Mouse (Mus musculus) bone marrow, adult 2 months (tissue): ENCODE measurements around the gene Arhgap10. TPM values are rescaled to one million over a fixed set of nuclear protein-coding genes. Genes with fewer than 3 reads are reported as not detected.

Experiments
- H3K27ac ChIP-seq: fragments of 200-500 bp; 2 replicates; pipeline ENCODE4 v1.5.1; 2012; ENCODE audit warnings: low read depth, mild to moderate bottlenecking, control low read depth, inconsistent platforms, low read length; ENCODE audit not compliant: control insufficient read depth, poor library complexity, insufficient read depth
- H3K4me1 ChIP-seq: fragments of 200-500 bp; 2 replicates; pipeline ENCODE4 v1.6.1; 2011; ENCODE audit warnings: low read length; ENCODE audit not compliant: control insufficient read depth, insufficient read depth
- H3K4me3 ChIP-seq: fragments of 200-500 bp; replicated peaks from 2 replicates; pipeline ENCODE3; 2011; ENCODE audit warnings: mild to moderate bottlenecking, low read depth, low read length, control low read depth; ENCODE audit not compliant: control insufficient read depth
- CTCF ChIP-seq: fragments of 200-500 bp; IDR thresholded peaks from 2 replicates; pipeline ENCODE4 v1.5.1; 2011; ENCODE audit warnings: low read length, control low read depth; ENCODE audit not compliant: control insufficient read depth, insufficient read depth
- POLR2A ChIP-seq: fragments of 200-500 bp; IDR thresholded peaks from 2 replicates; pipeline ENCODE4 v1.6.1; 2011; ENCODE audit warnings: low read depth, mild to moderate bottlenecking, control low read depth, low read length, borderline replicate concordance; ENCODE audit not compliant: control insufficient read depth
- whole genome bisulfite sequencing: fragments of 180-500 bp; shearing (Covaris S2); methylation state at CpG from one replicate; pipeline ENCODE4 v1.1.7; 2018; 5-methylcytosine and 5-hydroxymethylcytosine counted together
- polyA plus RNA-seq: library from polyadenylated mRNA; stranded (reverse); fragments of >200 nt; gene quantifications from 2 replicates; pipeline ENCODE4 v1.2.4, GENCODE M21; 2011; ENCODE audit warnings: low replicate concordance; ENCODE audit not compliant: missing spikeins, insufficient read depth, insufficient read length

Arhgap10 gene
- polyA plus RNA-seq, 1 experiment: 11.8 TPM

GRCm38 (mm10) chr8:77321901-77322300 is 195.9 kb downstream of the Arhgap10 start:
- Histone ChIP-seq H3K4me3 (no peak overlapping the region), H3K27ac (no peak overlapping the region), H3K4me1 (no peaks in the 10 kb centered on the region)
- TF ChIP-seq POLR2A (no peak), CTCF (no peak)
- WGBS: 92% methylated on average over 4 of the region's 4 CpGs

- Histone ChIP-seq H3K4me1 (no peaks in the 10 kb centered on the region), H3K27ac (no peak overlapping the region), H3K4me3 (no peak overlapping the region)
- TF ChIP-seq CTCF (no peak), POLR2A (no peak)
- WGBS: 87% methylated on average over 9 of the region's 9 CpGs
These were observed 199.2 kb downstream of the Arhgap10 start for GRCm38 (mm10) chr8:77318590-77318989.

GRCm38 (mm10) chr8:77317771-77318170 is 200.0 kb downstream of the Arhgap10 start:
- TF ChIP-seq POLR2A: no peak
- 81% methylated on average over 2 of the region's 2 CpGs for WGBS
- H3K4me1 ChIP-seq: no peaks in the 10 kb centered on the region

DNA sequence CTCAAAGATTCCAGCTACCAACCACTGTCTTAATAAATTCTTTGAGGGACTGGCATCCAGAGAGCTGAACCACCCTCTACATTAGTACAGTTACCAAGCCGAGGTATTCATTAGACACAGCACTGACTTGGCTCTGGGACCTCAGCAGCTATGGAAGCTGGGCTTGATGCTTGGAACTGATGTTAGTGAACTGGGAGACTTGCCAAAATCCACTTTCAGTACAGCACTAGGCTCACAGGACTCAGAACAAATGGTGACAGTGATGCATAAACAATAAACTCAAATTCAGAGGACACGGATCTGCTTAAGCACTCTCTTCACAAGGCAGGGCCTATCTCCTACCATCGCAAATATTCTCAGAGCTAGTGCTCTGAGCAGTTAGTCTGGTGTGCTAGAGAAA is 204.8 kb downstream of the Arhgap10 start:
- WGBS: 80% methylated on average over 3 of the region's 3 CpGs
- H3K4me3 ChIP-seq: no peak overlapping the region
- H3K4me1 ChIP-seq: no peaks in the 10 kb centered on the region
- H3K27ac ChIP-seq: no peak overlapping the region
- no peak for TF ChIP-seq POLR2A
- TF ChIP-seq CTCF: no peak

More at GRCm38 (mm10) chr8:77317771-77318170, 200.0 kb downstream of the Arhgap10 start:
- no peak overlapping the region for H3K27ac ChIP-seq
- H3K4me3 ChIP-seq: no peak overlapping the region

DNA sequence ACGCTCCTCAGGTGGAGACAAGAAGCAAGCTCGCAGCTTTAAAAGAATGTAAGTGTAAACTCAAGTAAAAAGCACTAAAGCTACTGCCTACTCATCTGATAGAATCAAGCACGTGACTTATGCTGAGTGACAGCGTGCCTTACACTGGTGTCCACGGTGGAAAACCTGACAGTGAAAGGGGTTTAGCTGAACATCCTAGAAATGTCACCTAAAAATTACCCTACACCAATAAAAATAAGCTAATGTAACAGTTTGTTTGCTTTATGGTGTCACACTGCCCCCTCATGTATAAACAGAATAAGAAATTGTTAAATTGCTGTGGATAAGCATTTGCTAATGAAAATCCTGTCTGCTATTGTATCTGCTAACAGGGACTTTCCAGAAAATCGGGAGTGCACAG is 206.0 kb downstream of the Arhgap10 start:
- no peak overlapping the region for H3K27ac ChIP-seq
- no peak overlapping the region for H3K4me3 ChIP-seq
- TF ChIP-seq CTCF (no peak), POLR2A (no peak)
- H3K4me1 ChIP-seq: no peaks in the 10 kb centered on the region
- 84% methylated on average over 6 of the region's 6 CpGs for WGBS

DNA sequence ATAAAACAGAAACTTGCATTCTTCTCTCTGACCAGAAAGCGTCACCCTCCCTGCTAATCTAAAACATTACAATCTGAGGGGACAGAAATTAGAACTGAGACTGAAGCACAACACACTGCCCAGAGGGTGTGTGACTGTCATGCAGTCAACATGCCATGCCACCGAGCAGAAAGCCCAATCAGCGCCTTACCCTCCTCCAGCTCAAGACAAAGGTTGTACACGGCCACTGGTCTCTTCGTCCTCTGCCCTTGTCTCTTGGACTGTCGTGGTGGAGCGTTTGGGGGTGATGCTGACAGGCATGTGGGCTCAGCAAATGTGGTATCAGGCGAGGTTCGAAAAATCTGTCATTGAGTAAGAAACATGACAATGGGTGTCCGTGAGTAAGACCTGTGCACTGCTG is 207.2 kb downstream of the Arhgap10 start:
- TF ChIP-seq CTCF: no peak
- TF ChIP-seq POLR2A: no peak
- WGBS: 89% methylated on average over 10 of the region's 10 CpGs

GRCm38 (mm10) chr8:77310026-77310425 is 207.7 kb downstream of the Arhgap10 start:
- H3K4me3 ChIP-seq: no peak overlapping the region
- no peak for TF ChIP-seq POLR2A
- no peak for TF ChIP-seq CTCF
- 87% methylated on average over 8 of the region's 8 CpGs for whole genome bisulfite sequencing
- H3K27ac ChIP-seq: no peak overlapping the region
- no peaks in the 10 kb centered on the region for H3K4me1 ChIP-seq

More for the DNA sequence above, 207.2 kb downstream of the Arhgap10 start:
- no peak overlapping the region for H3K4me3 ChIP-seq
- no peaks in the 10 kb centered on the region for H3K4me1 ChIP-seq
- H3K27ac ChIP-seq: no peak overlapping the region

DNA sequence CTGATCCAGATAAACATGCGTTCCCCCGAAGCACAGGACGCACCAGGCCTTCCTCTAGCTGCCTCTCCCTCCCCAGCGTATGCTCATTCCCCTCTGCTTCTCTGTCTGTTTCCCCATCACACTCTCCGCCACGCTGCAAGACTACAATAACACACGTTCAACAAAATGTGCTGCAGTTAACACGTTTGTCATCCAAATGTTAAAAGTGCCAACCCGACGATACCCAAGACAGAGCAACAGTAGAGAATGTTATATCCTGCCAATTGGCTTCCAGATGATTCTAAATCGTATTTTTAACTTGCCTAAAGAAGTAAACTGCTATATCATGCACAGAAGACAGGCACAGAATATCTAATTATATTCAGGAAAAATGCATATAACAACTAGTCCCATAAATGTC is 223.2 kb downstream of the Arhgap10 start:
- H3K27ac ChIP-seq: no peak overlapping the region
- no peaks in the 10 kb centered on the region for H3K4me1 ChIP-seq
- 88% methylated on average over 11 of the region's 11 CpGs for WGBS
- TF ChIP-seq POLR2A (no peak), CTCF (no peak)
- no peak overlapping the region for H3K4me3 ChIP-seq

- 77% methylated on average over 11 of the region's 11 CpGs for WGBS
- Histone ChIP-seq H3K4me1 (no peaks in the 10 kb centered on the region), H3K4me3 (no peak overlapping the region), H3K27ac (no peak overlapping the region)
- TF ChIP-seq CTCF: no peak
- no peak for TF ChIP-seq POLR2A
These were observed 225.1 kb downstream of the Arhgap10 start for GRCm38 (mm10) chr8:77292649-77293048.
